Mouse (Mus musculus): ENCODE data around the gene Smap2.
"Not testable (repeated sequence)": the region's sequence is repeated elsewhere in the genome, so short reads cannot be mapped to it uniquely, and the experiment has no call there.

DNA sequence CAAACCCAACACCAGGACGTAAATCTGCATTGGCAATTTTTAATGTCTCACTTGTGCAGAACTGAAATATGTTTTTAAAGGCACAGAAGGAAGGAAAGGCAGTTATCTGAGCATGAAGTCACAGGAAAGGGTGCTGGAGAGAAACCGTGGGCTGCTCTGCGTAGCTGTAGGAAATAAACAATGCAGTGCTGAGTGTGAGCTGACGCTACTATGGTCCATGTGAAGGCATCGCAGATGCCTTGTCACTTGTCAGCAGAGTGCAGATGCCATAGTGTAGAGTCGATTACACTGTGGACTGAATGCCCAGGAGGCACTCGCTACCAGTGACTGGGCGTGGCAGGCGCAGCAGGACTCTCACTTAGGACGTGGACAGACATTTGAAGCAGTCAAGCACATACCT is 42.2 kb upstream of the Smap2 start:
- not testable (repeated sequence) for TF ChIP-seq CTCF (conservative IDR thresholded peaks at IDR 0.05 in 1 of 2, IDR thresholded peaks at IDR 0.05 in 1 of 2; ENCODE audit: low read depth in 2 of 2, low read length in 2 of 2); SIN3A (IDR thresholded peaks at IDR 0.05; ENCODE audit: low read length); TCF12 (IDR thresholded peaks at IDR 0.05; ENCODE audit: low read depth, low read length); JUND (conservative IDR thresholded peaks at IDR 0.05; ENCODE audit: low read depth, low read length); MXI1 (IDR thresholded peaks at IDR 0.05; ENCODE audit: low read depth, low read length); ZMIZ1 (IDR thresholded peaks at IDR 0.05; ENCODE audit: low read depth, low read length); ZNF384 (IDR thresholded peaks at IDR 0.05; ENCODE audit: low read depth, low read length); POLR2A (IDR thresholded peaks at IDR 0.05; ENCODE audit: low read depth, low read length); MAX (IDR thresholded peaks at IDR 0.05; ENCODE audit: low read length)
